Mouse (Mus musculus) heart, adult 2 months (tissue): ENCODE measurements around the gene Rnf180.

Experiments used
- CTCF ChIP-seq: fragments of 200-600 bp; IDR thresholded peaks from 2 replicates; pipeline ENCODE4 v1.8.1; 2022; ENCODE audit warnings: antibody characterized with exemption, mild to moderate bottlenecking, moderate library complexity
- EP300 ChIP-seq: fragments of 200-500 bp; IDR thresholded peaks from 2 replicates; pipeline ENCODE4 v1.6.1; 2011; ENCODE audit warnings: low read depth, low read length, control low read depth; ENCODE audit not compliant: insufficient read depth
- POLR2A ChIP-seq: fragments of 200-500 bp; IDR thresholded peaks from 2 replicates; pipeline ENCODE4 v1.6.1; 2011; ENCODE audit warnings: mild to moderate bottlenecking, low read depth, low read length, control low read depth; ENCODE audit not compliant: insufficient read depth

DNA sequence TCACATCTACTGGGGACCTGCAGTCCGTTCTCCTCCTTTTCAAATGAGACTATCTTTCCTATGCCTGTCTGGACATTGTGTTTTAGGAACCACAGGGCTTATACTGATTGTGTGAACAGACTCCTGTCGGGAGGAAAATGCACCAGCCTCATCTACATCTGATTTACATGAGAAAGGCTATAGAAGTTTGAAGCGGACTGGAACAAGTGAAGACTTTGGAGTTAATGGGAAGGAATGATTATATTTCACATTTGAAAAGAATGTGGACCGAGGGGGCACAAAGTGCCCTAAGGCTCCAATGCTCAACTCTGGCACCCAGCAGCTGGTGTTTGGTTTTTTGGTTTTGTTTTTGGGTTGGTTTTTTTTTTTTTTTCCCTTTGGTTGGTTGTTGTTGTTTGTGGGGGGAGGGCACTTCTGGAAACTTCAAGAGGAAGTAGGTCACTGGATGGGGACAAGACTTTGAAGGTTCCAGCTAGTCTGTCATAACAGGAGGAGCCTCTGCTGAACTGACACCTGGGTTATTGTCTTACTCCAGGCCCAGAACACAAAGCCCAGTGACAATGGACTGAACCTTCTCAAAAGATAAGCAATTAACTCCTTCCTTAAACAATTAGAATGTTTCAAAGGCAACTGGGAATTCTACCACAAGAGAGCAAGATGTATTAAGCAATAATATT lies 37.7 kb downstream of the Rnf180 start:
- TF ChIP-seq CTCF: no peak
- no peak for TF ChIP-seq POLR2A
- TF ChIP-seq EP300: no peak
